Mouse (Mus musculus): Measurements from ENCODE around the gene Zbtb3.
A peak's percentile ranks its signal among the peaks of the same experiment; 100 is the strongest.

Zbtb3 gene

GRCm38 (mm10) chr19:8841012-8841411 is 38.7 kb downstream of the Zbtb3 start:
- DNase-seq (ENCODE audit: low spot score) = no peak

- DNase-seq (ENCODE audit: low spot score) = peak; percentile 48
Observed at GRCm38 (mm10) chr19:8842961-8843360, 40.6 kb downstream of the Zbtb3 start.

- DNase-seq (ENCODE audit: low spot score) = peak; percentile 99
Observed at GRCm38 (mm10) chr19:8844371-8845129, 42.2 kb downstream of the Zbtb3 start.

GRCm38 (mm10) chr19:8848356-8848755 is 46.0 kb downstream of the Zbtb3 start:
- no peak for DNase-seq (ENCODE audit: low spot score)

GRCm38 (mm10) chr19:8850402-8850901 is 48.1 kb downstream of the Zbtb3 start, which contains the start of gene Lrrn4cl:
Gene Lrrn4cl, plus strand, starts transcription at chr19:8850768.
- DNase-seq (ENCODE audit: low spot score) = peak; percentile 77

- no peak for DNase-seq (ENCODE audit: low spot score)
Observed at GRCm38 (mm10) chr19:8851639-8852038, 49.3 kb downstream of the Zbtb3 start.

- DNase-seq (ENCODE audit: low spot score) = no peak
Observed at GRCm38 (mm10) chr19:8852236-8852928, 50.0 kb downstream of the Zbtb3 start.

- no peak for DNase-seq (ENCODE audit: low spot score)
Observed at GRCm38 (mm10) chr19:8853117-8853516, 50.8 kb downstream of the Zbtb3 start.

Measured in adipocyte (in vitro differentiated cells).